Mouse (Mus musculus) layer of hippocampus, postnatal 14 days (tissue): Measurements from ENCODE around the gene Ssmem1. TPM values are rescaled to one million over a fixed set of nuclear protein-coding genes. Genes with fewer than 3 reads are reported as not detected.
A peak's percentile ranks its signal among the peaks of the same experiment; 100 is the strongest.

Experiments used
- DNase-seq, 2 experiments: peaks; one replicate each; pipeline ENCODE4 v3.0.0; 2021 to 2022; ENCODE audit warnings: low spot score in 2 of 2, mixed read lengths in 1 of 2
- total RNA-seq, 2 experiments: library from RNA; stranded (reverse); gene quantifications; 2 replicates each; pipeline ENCODE4 v1.2.3; 2021

Gene Ssmem1
- total RNA-seq, 2 experiments from 2014 or later: 0.81 TPM

GRCm38 (mm10) chr6:30552628-30553027 lies 43.0 kb downstream of the Ssmem1 start:
- DNase-seq: peak in 1 of 2 experiments; percentile 18

GRCm38 (mm10) chr6:30553381-30554010 lies 43.8 kb downstream of the Ssmem1 start:
- no peak for DNase-seq

GRCm38 (mm10) chr6:30554092-30554491 lies 44.4 kb downstream of the Ssmem1 start:
- DNase-seq: no peak

- peak in 1 of 2 experiments; percentile 37 for DNase-seq
Measured at GRCm38 (mm10) chr6:30554621-30555170, 45.0 kb downstream of the Ssmem1 start.

- no peak for DNase-seq
Measured at GRCm38 (mm10) chr6:30556080-30556479, 46.4 kb downstream of the Ssmem1 start.

- DNase-seq: no peak
Measured at GRCm38 (mm10) chr6:30559726-30560125, 50.1 kb downstream of the Ssmem1 start.

- no peak for DNase-seq
Measured at GRCm38 (mm10) chr6:30562132-30562531, 52.5 kb downstream of the Ssmem1 start.

- DNase-seq: no peak
Measured at GRCm38 (mm10) chr6:30563575-30563974, 53.9 kb downstream of the Ssmem1 start.

- no peak for DNase-seq
Measured at GRCm38 (mm10) chr6:30564051-30564450, 54.4 kb downstream of the Ssmem1 start.

- DNase-seq: no peak
Measured at GRCm38 (mm10) chr6:30568069-30568468, 58.4 kb downstream of the Ssmem1 start, which contains the start of gene Cpa4. Cpa4 (plus strand) TSS chr6:30568369.

GRCm38 (mm10) chr6:30569331-30569730 lies 59.7 kb downstream of the Ssmem1 start:
- no peak for DNase-seq

Other genes starting within 250 kb of the Ssmem1 start
- 10 to 100 TPM; 86.8 to 94.7 TPM for gene Ube2h, start 205.3 kb upstream of the Ssmem1 start, total RNA-seq
- gene Zc3hc1, start 118.8 kb upstream of the Ssmem1 start, total RNA-seq: 10 to 100 TPM; 26.5 to 27.6 TPM
- gene Klhdc10, start 108.0 kb upstream of the Ssmem1 start, total RNA-seq: 100 to 1,000 TPM; 140 to 141 TPM
- gene Tmem209, start 66 bp upstream of the Ssmem1 start, total RNA-seq: 10 to 100 TPM; 17.3 to 18.0 TPM
- gene Cpa2, start 31.7 kb downstream of the Ssmem1 start, total RNA-seq: 1 to 10 TPM; 1.2 to 2.0 TPM
- gene Cpa4, start 58.5 kb downstream of the Ssmem1 start, total RNA-seq: not detected
- not detected for gene Cpa5, start 101.2 kb downstream of the Ssmem1 start, total RNA-seq
- gene Cpa1, start 129.4 kb downstream of the Ssmem1 start, total RNA-seq: not detected
- gene Cep41, start 183.9 kb downstream of the Ssmem1 start, total RNA-seq: 1 to 10 TPM; 4.9 to 6.7 TPM
- gene Mest, start 213.7 kb downstream of the Ssmem1 start, total RNA-seq: 10 to 100 TPM; 72.8 to 77.3 TPM